Mouse (Mus musculus) c-Kit-positive CD71-positive TER-119-positive erythroid progenitor cells, embryonic 14.5 days (primary cell): ENCODE data around the gene Usp12.

Source experiments
- DNase-seq: peaks from one replicate; pipeline ENCODE4 v3.0.0-alpha.2; 2013; ENCODE audit warnings: low spot score

Gene Usp12

GRCm38 (mm10) chr5:146692361-146692975 lies 102.3 kb downstream of the Usp12 start:
- DNase-seq: no peak

- peak; percentile 63 for DNase-seq
Observed at GRCm38 (mm10) chr5:146691745-146692144, 103.1 kb downstream of the Usp12 start.

GRCm38 (mm10) chr5:146687541-146688313 lies 107.1 kb downstream of the Usp12 start:
- DNase-seq: no peak

- no peak for DNase-seq
Observed at GRCm38 (mm10) chr5:146686954-146687353, 107.9 kb downstream of the Usp12 start.
